Mouse (Mus musculus) E14TG2a.4 (cell line): ENCODE measurements at regions not wholly inside any gene's neighbourhood (a gene's known extent, or its start where the extent isn't known, plus 50 kb on each side); places are given as distances from the start of the nearest gene placed in this dataset.

Experiments
- H3K27me3 ChIP-seq: 2 replicates; pipeline ENCODE4 v1.6.1; 2014; ENCODE audit warnings: low read length, control low read depth; ENCODE audit not compliant: insufficient read depth
- H3K36me3 ChIP-seq: 2 replicates; pipeline ENCODE4 v1.6.1; 2014; ENCODE audit warnings: low read length, control low read depth; ENCODE audit not compliant: insufficient read depth
- H3K4me1 ChIP-seq: replicated peaks from 2 replicates; pipeline ENCODE4 v1.6.1; 2014; ENCODE audit warnings: low read depth, low read length, control low read depth
- H3K4me3 ChIP-seq: replicated peaks from 2 replicates; pipeline ENCODE4 v1.5.1; 2014; ENCODE audit warnings: mild to moderate bottlenecking, low read length
- H3K9me3 ChIP-seq: 2 replicates; pipeline ENCODE4 v1.6.1; 2014; ENCODE audit warnings: low read length, control low read depth
- CTCF ChIP-seq: conservative IDR thresholded peaks from 2 replicates; pipeline ENCODE4 v1.5.1; 2014; ENCODE audit warnings: low read length
- NANOG ChIP-seq: IDR thresholded peaks from 2 replicates; pipeline ENCODE4 v1.6.1; 2014; ENCODE audit warnings: borderline replicate concordance, low read length, mixed read lengths
- POU5F1 ChIP-seq: IDR thresholded peaks from 2 replicates; pipeline ENCODE4 v1.6.1; 2014; ENCODE audit warnings: low read length, borderline replicate concordance

DNA sequence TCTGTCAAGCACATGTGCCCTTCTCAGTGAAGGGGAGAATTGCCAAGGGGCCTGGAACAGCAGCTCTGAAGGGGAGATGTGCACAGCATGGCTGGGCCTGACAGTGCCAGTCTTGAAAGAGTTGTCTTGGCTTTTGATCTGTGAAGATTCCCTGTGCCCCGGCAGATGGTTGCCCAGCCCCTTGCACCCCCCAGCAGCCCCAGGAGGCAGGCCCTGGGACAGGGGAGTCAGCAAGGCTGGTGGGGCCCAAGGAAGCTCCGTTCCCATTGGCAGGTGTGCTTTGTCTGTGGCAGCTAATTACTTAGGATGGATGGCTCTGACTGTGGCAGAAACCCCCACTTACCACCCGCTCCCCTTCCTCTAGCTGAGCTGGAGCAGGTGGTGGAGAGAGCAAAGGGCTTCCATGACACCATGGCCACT is 58.6 kb downstream of the Tspan17 start:
- 0 out of 2 replicates have a peak, but pooled peaks cover 15% of the 10 kb centered on the region for H3K4me1 ChIP-seq
- H3K9me3 ChIP-seq: peaks cover under 1% of the 10 kb centered on the region; the same call in 1 of the 2 replicates
- no peak for TF ChIP-seq NANOG
- H3K36me3 ChIP-seq: no peaks in the 10 kb centered on the region
- H3K27me3 ChIP-seq: peaks cover 18% of the 10 kb centered on the region
- no peak overlapping the region for H3K4me3 ChIP-seq

DNA sequence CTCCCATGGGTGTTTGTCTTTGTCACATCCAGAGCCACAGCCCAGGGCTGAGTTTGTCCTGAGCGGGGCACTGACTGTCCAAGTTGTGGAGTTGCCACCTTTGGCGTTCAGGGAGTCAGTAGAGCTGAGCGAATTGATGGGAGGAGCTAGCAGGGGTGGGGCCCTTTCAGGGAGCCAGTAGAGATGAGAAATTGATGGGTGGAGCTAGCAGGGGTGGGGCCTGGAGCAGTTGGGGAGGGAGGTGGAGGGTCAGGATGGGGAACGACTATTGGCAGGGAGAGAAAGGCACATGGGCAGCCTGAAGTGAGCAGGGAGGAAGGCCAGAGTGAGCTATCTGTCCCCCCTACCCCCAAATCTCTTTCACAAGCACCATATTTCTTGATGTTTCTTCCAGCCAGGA is 62.0 kb downstream of the Tspan17 start:
- Histone ChIP-seq H3K9me3 (no peaks in the 10 kb centered on the region), H3K27me3 (peaks cover 31% of the 10 kb centered on the region), H3K4me1 (peaks cover 21% of the 10 kb centered on the region), H3K4me3 (no peak overlapping the region), H3K36me3 (no peaks in the 10 kb centered on the region)
- TF ChIP-seq CTCF (no peak), NANOG (no peak), POU5F1 (no peak)

DNA sequence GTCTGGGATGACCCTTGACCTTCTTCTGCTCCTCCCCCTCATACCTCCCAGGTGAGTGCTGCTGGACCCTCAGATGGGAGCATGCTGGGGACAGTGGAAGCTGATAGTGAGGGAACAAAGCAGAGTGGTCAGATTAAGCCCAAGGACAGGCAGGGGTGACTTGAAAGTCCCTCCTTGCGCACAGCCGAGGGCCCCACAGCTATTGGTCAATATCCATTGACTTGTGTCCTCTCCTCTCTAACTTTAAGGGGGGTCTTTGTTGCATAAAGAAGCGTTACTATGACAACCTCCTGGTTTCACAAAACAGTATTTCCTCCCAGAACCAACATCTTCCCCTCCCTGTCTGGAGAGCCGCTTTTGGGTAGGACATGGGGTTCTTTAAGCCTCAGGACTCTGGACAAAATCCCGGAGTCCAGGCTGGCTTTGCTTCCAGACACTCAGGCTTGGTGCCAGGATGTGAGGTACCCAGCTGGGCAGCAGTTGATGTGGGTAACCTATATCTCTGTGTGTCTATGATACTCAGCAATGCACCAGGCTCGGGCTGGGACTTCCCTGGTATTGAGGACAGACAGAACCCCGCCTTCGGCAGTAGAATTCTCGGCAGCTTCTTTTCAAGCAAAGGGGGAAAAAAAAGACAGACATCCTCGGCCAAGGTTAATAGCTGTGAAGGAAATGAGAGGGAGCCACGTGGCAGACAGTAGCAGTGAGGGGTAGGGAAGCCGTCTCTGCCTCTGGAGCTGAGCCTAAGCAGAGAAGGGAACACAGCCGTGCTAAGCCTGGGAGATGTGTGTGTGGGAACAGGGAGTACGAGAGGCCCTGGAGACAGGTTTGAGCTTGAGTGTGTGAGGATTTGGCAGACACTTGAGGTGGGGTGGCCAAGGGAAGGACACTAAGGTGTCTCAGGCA is 66.4 kb downstream of the Tspan17 start:
- no peaks in the 10 kb centered on the region for H3K9me3 ChIP-seq
- H3K4me1 ChIP-seq: peaks cover 21% of the 10 kb centered on the region
- peaks cover 24% of the 10 kb centered on the region for H3K27me3 ChIP-seq
- H3K4me3 ChIP-seq: no peak overlapping the region
- TF ChIP-seq POU5F1 (no peak), NANOG (no peak), CTCF (no peak)
- no peaks in the 10 kb centered on the region for H3K36me3 ChIP-seq

- Histone ChIP-seq H3K36me3 (no peaks in the 10 kb centered on the region), H3K9me3 (no peaks in the 10 kb centered on the region), H3K4me1 (peaks cover 37% of the 10 kb centered on the region), H3K27me3 (peaks cover 38% of the 10 kb centered on the region), H3K4me3 (no peak overlapping the region)
- TF ChIP-seq NANOG: no peak
- TF ChIP-seq POU5F1: no peak
- TF ChIP-seq CTCF: no peak
These were observed 73.8 kb downstream of the Tspan17 start for GRCm38 (mm10) chr13:54862931-54863330.

- H3K27me3 ChIP-seq: peaks cover 46% of the 10 kb centered on the region
- peaks cover 37% of the 10 kb centered on the region for H3K4me1 ChIP-seq
- H3K4me3 ChIP-seq: peak overlapping the region; percentile 35; the same call in 1 of the 2 replicates
- H3K36me3 ChIP-seq: no peaks in the 10 kb centered on the region
- no peaks in the 10 kb centered on the region for H3K9me3 ChIP-seq
- no peak for TF ChIP-seq CTCF
- TF ChIP-seq POU5F1: no peak
- no peak for TF ChIP-seq NANOG
These were observed 74.9 kb downstream of the Tspan17 start for GRCm38 (mm10) chr13:54864048-54864447.

DNA sequence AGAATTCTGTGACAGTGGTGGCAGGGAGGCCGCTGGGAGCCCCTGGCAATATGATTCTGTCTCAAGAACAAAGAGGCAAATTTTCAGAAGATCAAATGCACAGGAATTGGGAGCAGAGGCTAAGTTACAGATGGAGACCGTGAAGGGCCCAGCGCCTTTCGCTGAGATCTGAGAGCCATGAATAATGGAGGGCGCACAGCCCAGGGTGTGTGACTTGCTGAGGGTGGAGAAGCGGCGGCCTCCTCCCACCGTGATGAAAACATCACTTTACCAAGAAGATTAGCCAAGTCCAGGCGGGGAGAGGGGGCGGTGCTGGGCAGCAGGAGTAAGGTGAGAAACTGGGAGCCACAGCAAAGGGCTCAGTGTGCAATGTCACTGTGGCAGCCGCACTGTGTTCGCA is 77.2 kb upstream of the Unc5a start:
- Histone ChIP-seq H3K27me3 (peaks cover 83% of the 10 kb centered on the region), H3K36me3 (no peaks in the 10 kb centered on the region), H3K4me1 (peaks cover 40% of the 10 kb centered on the region), H3K4me3 (peak overlapping the region; percentile 67), H3K9me3 (no peaks in the 10 kb centered on the region)
- TF ChIP-seq NANOG (no peak), CTCF (no peak), POU5F1 (no peak)

DNA sequence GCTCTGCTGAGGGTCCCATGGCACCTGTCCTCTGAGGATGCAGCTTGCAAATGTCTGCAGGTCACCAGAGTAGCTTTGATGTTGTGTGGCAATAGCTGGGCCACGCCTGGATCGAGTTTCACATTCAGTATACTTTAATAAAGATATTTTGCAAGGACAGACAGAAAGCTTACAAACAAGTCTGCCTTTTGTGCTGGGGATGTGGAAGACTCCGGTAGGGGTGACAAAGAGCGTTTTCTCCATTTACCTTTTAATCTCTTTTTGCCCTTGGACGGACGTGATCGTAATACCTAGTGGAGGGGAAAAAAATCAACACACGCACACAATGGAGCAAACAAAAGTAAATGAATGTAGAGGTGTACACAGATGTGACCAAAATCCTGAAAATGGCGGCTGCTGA is 75.3 kb upstream of the Unc5a start:
- Histone ChIP-seq H3K27me3 (peaks cover 77% of the 10 kb centered on the region), H3K4me1 (peaks cover 40% of the 10 kb centered on the region), H3K4me3 (peak overlapping the region; percentile 72), H3K36me3 (no peaks in the 10 kb centered on the region), H3K9me3 (no peaks in the 10 kb centered on the region)
- TF ChIP-seq POU5F1 (no peak), CTCF (no peak), NANOG (no peak)

DNA sequence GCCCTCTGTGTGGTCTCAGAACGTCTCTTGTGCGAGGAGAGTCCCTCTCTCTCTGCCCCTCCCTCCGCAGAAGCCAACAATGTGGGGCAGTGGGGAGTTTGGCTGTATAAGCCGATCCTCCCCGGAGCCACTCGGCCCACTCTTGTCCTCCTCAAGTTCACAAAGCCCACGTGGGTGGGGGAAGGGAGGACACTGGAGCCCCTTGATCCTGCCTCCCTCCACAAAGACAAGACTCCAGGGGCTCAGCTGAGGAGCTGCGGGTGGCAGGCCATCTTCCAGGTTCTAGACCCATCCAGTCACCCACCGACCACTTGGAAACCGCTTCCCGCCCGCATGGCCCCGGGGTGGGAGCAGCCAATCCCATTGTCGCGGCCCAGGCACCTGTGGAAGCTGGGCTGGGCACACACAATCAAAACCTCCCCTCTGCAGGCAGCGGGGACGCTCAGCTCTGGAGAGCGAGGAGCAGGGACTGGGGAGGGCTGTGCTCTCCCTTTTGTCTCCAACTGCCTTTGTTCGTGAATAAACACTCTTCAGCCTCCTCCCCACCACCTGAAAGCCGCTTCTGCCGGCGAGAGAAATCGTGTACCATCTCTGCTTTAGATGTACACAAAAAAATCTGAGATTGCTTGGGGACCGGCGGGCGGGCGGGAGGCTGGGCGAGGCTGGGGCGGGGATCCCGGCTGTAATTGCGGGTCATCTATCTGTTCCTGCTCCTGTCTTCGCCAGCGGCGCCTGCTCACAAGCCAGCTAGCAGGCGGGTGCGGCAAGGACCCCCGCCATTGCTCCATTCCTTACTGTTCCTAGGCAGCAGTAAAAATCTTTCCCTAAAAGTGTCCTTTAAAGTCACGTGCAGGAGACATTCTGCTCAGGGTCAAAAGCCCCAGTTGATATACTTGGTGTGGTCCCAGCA is 74.7 kb upstream of the Unc5a start:
- H3K9me3 ChIP-seq: no peaks in the 10 kb centered on the region
- peaks cover 40% of the 10 kb centered on the region for H3K4me1 ChIP-seq
- peaks cover 74% of the 10 kb centered on the region for H3K27me3 ChIP-seq
- no peaks in the 10 kb centered on the region for H3K36me3 ChIP-seq
- no peak for TF ChIP-seq POU5F1
- no peak for TF ChIP-seq CTCF
- TF ChIP-seq NANOG: no peak
- H3K4me3 ChIP-seq: peak overlapping the region; percentile 72
